24 mouse cellular contexts compared by ENCODE assay signal in the genomic region with DNA sequence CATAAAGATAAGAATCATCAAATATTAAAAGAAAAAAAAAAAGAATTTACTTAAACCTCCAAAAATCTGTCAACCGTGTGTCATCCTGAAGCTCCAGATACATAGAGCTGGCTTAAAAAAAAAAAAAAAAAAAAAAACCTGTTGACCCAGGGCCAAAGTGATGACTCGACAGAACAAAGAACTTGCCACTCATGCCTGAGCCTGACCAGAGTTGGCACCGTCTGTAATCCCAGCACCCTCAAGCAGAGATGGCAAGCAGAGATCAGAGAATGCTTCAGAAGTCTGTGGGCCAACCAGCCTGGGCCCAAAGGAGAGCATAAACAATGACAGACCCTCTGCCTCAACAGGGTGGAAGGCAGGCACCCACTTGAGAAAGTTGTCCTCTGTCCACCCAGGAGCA.
DNase-seq lines count a peak whose midpoint lies in the region; TF ChIP-seq lines count a peak whose summit lies in the region.
"Had no signal": no experiment of that assay in that cellular context is flagged by ENCODE, and none has a peak within 500 bp of the region (broad histone marks: within the 10 kb centered on the region; RNA-seq: fewer than 3 reads in every experiment).

No protein-coding gene starts in this region.

- no peak for TF ChIP-seq CTCF in kidney, adult 2 months (conservative IDR thresholded peaks at IDR 0.05; ENCODE audit: insufficient read depth, insufficient read length, low read depth, low read length)

- no peak overlapping the region for H3K4me3 ChIP-seq in kidney, adult 2 months (ENCODE audit: insufficient read depth, low read depth, low read length)
- no peak overlapping the region for H3K4me3 ChIP-seq in hindbrain, embryonic 10.5 days
- H3K4me3 ChIP-seq: embryonic facial prominence, embryonic 15.5 days; forebrain, embryonic 10.5 days; layer of hippocampus, adult 2 months; limb, embryonic 10.5 days; megakaryocyte, embryonic 14.5 days; midbrain, embryonic 15.5 days; neural tube, embryonic 15.5 days had no signal

- H3K4me1 ChIP-seq in kidney, adult 2 months (ENCODE audit: control insufficient read depth, insufficient read depth, low read length) = 0 out of 2 replicates have a peak, but pooled peaks cover 2% of the 10 kb centered on the region
- H3K4me1 ChIP-seq in hindbrain, embryonic 10.5 days (replicated peaks) = no peaks in the 10 kb centered on the region
- H3K4me1 ChIP-seq: embryonic facial prominence, embryonic 15.5 days; forebrain, embryonic 10.5 days; limb, embryonic 10.5 days; midbrain, embryonic 15.5 days; neural tube, embryonic 15.5 days had no signal

- no peaks in the 10 kb centered on the region for H3K36me3 ChIP-seq in kidney, adult 2 months (ENCODE audit: control insufficient read depth, insufficient read depth, low read length)
- no peaks in the 10 kb centered on the region for H3K36me3 ChIP-seq in hindbrain, embryonic 10.5 days
- H3K36me3 ChIP-seq: embryonic facial prominence, embryonic 15.5 days; forebrain, embryonic 10.5 days; limb, embryonic 10.5 days; midbrain, embryonic 15.5 days; neural tube, embryonic 15.5 days had no signal

- H3K27me3 ChIP-seq in kidney, adult 2 months (replicated peaks; ENCODE audit: control insufficient read depth, insufficient read depth, low read length) = no peaks in the 10 kb centered on the region
- no peaks in the 10 kb centered on the region for H3K27me3 ChIP-seq in hindbrain, embryonic 10.5 days (ENCODE audit: insufficient read depth, poor library complexity, severe bottlenecking)
- H3K27me3 ChIP-seq: embryonic facial prominence, embryonic 15.5 days; megakaryocyte, embryonic 14.5 days; midbrain, embryonic 15.5 days; neural tube, embryonic 15.5 days had no signal

- no peak overlapping the region for H3K27ac ChIP-seq in kidney, adult 2 months (ENCODE audit: insufficient read depth, low read depth, low read length)
- no peak overlapping the region for H3K27ac ChIP-seq in hindbrain, embryonic 10.5 days
- H3K27ac ChIP-seq: embryonic facial prominence, embryonic 15.5 days; forebrain, embryonic 10.5 days; hindbrain, postnatal 0 days; layer of hippocampus, adult 2 months; limb, embryonic 10.5 days; midbrain, embryonic 15.5 days; neural tube, embryonic 15.5 days had no signal

- 65% methylated on average over 3 of the region's 3 CpGs for WGBS in kidney, adult 2 months
- 85% methylated on average over 3 of the region's 3 CpGs for WGBS in hindbrain, embryonic 10.5 days

- DNase-seq in kidney, adult 2 months = peak; percentile 32
- no peak for DNase-seq in kidney, adult 8-10 months
- DNase-seq in 416B (ENCODE audit: low read depth) = peak; percentile 63
- peak; percentile 45 for DNase-seq in Muller cell, postnatal 12 days (ENCODE audit: inconsistent ontology term)
- DNase-seq in gonadal fat pad, adult 2 months (ENCODE audit: low read depth) = peak; percentile 57
- DNase-seq in hindbrain, embryonic 10.5 days (ENCODE audit: low spot score) = no peak
- DNase-seq in frontal cortex, postnatal 25 days (ENCODE audit: low spot score in 2 of 2) = no peak
- no peak for DNase-seq in heart, postnatal 4 days
- DNase-seq: cerebellum, adult 9-11 months; heart, adult 18-20 months; heart, postnatal 36 days; kidney, postnatal 10 days; liver, postnatal 0 days; lung, postnatal 14 days; right cerebral cortex, postnatal 14 days; spleen, adult 18-20 months had no signal

- peaks cover 4% of the 10 kb centered on the region; the same call in 1 of the 2 replicates for H3K9me3 ChIP-seq in hindbrain, embryonic 10.5 days
- H3K9me3 ChIP-seq: embryonic facial prominence, embryonic 15.5 days; forebrain, embryonic 10.5 days; limb, embryonic 10.5 days; midbrain, embryonic 15.5 days; neural tube, embryonic 15.5 days had no signal

- no peak for TF ChIP-seq POLR2A in kidney, adult 2 months (IDR thresholded peaks at IDR 0.05; ENCODE audit: low read depth, low read length)

Comparison
In these comparisons a context has a peak if more than half of its experiments do, and no peak if none do; other contexts are left out.
1. DNase-seq: peak in kidney, adult 2 months (single experiment), 416B (single experiment), Muller cell, postnatal 12 days (single experiment) and gonadal fat pad, adult 2 months (single experiment); none in kidney, adult 8-10 months (0 of 2), hindbrain, embryonic 10.5 days (single experiment), frontal cortex, postnatal 25 days (0 of 2) and heart, postnatal 4 days (single experiment).